Mouse (Mus musculus): ENCODE data around the gene Mbd5. TPM values are rescaled to one million over a fixed set of nuclear protein-coding genes. Genes with fewer than 3 reads are reported as not detected.

Gene Mbd5
- total and polyA plus RNA-seq, 3 experiments, result 4.4 to 8.7 TPM; not detected in 1

GRCm38 (mm10) chr2:49210408-49210807, 261.1 kb downstream of the Mbd5 start:
- no peaks in the 10 kb centered on the region for H3K79me2 ChIP-seq (ENCODE audit: control insufficient read depth, insufficient read depth, low read length, poor library complexity)
- no peak overlapping the region for H3K9ac ChIP-seq (ENCODE audit: control insufficient read depth, low read depth, low read length, poor library complexity, severe bottlenecking)
- no peak overlapping the region for H3K4me3 ChIP-seq (ENCODE audit: control insufficient read depth in 1 of 2, insufficient read depth in 1 of 2, low read depth in 2 of 2, low read length in 2 of 2)
- H3K27ac ChIP-seq (ENCODE audit: control insufficient read depth, low read depth, low read length), result no peak overlapping the region
- H3K4me1 ChIP-seq (ENCODE audit: control insufficient read depth in 1 of 2, insufficient read depth in 2 of 2, low read length in 2 of 2), result peaks cover 0 to under 1% of the 10 kb centered on the region in 2 experiments; a peak in 1 of 4 replicates
- peaks cover 0 to under 1% of the 10 kb centered on the region in 2 experiments; a peak in 1 of 4 replicates for H3K36me3 ChIP-seq (ENCODE audit: control insufficient read depth in 1 of 2, insufficient read depth in 2 of 2, low read length in 2 of 2)
- no peak for DNase-seq (ENCODE audit: low read depth, low spot score)
- no peaks in the 10 kb centered on the region for H3K27me3 ChIP-seq (ENCODE audit: control insufficient read depth in 1 of 2, insufficient read depth in 2 of 2, low read length in 2 of 2)
- H3K9me3 ChIP-seq (replicated peaks; ENCODE audit: insufficient read depth, low read length), result no peaks in the 10 kb centered on the region
- TF ChIP-seq ZKSCAN1 (IDR thresholded peaks at IDR 0.05; ENCODE audit: low read depth, low read length) (no peak), GATA1 (IDR thresholded peaks at IDR 0.05; ENCODE audit: low read depth, low read length) (no peak), ETS1 (IDR thresholded peaks at IDR 0.05; ENCODE audit: low read depth, low read length) (no peak), ZMIZ1 (IDR thresholded peaks at IDR 0.05; ENCODE audit: low read depth, low read length) (no peak), CTCF (IDR thresholded peaks at IDR 0.05 in 2 of 3, conservative IDR thresholded peaks at IDR 0.05 in 1 of 3; ENCODE audit: control insufficient read depth in 1 of 3, insufficient read depth in 1 of 3, low read depth in 2 of 3, low read length in 3 of 3, poor library complexity in 1 of 3, severe bottlenecking in 1 of 3) (no peak), SIN3A (IDR thresholded peaks at IDR 0.05; ENCODE audit: low read length) (no peak)

- no peaks in the 10 kb centered on the region for H3K9me3 ChIP-seq (replicated peaks; ENCODE audit: insufficient read depth, low read length)
- TF ChIP-seq ZC3H11A (IDR thresholded peaks at IDR 0.05; ENCODE audit: low read depth, low read length), result no peak
- TF ChIP-seq E2F4 (IDR thresholded peaks at IDR 0.05; ENCODE audit: borderline replicate concordance, low read depth, low read length), result no peak
- TF ChIP-seq ZNF384 (IDR thresholded peaks at IDR 0.05; ENCODE audit: low read depth, low read length), result no peak
- TF ChIP-seq ZKSCAN1 (IDR thresholded peaks at IDR 0.05; ENCODE audit: low read depth, low read length), result no peak
- TF ChIP-seq NRF1 (IDR thresholded peaks at IDR 0.05; ENCODE audit: insufficient read depth, low read depth, low read length, poor library complexity, severe bottlenecking), result no peak
- TF ChIP-seq POLR2AphosphoS2 (IDR thresholded peaks at IDR 0.05; ENCODE audit: low read length), result no peak
- TF ChIP-seq EP300 (IDR thresholded peaks at IDR 0.05; ENCODE audit: low read depth in 1 of 2, low read length in 2 of 2), result no peak
- TF ChIP-seq TBP (IDR thresholded peaks at IDR 0.05; ENCODE audit: low read depth, low read length), result no peak
- no peak for TF ChIP-seq USF1 (IDR thresholded peaks at IDR 0.05; ENCODE audit: low read depth, low read length)
- no peak for TF ChIP-seq RCOR1 (IDR thresholded peaks at IDR 0.05; ENCODE audit: low read depth, low read length)
- no peak for TF ChIP-seq ELF1 (IDR thresholded peaks at IDR 0.05; ENCODE audit: low read depth, low read length)
- no peak for TF ChIP-seq ETS1 (IDR thresholded peaks at IDR 0.05; ENCODE audit: low read depth, low read length)
- no peak for DNase-seq (ENCODE audit: low read depth, low spot score)
- no peak overlapping the region for H3K9ac ChIP-seq (ENCODE audit: control insufficient read depth, low read depth, low read length, poor library complexity, severe bottlenecking)
- no peak overlapping the region for H3K27ac ChIP-seq (ENCODE audit: control insufficient read depth, low read depth, low read length)
- no peaks in the 10 kb centered on the region for H3K4me1 ChIP-seq (ENCODE audit: control insufficient read depth in 1 of 2, insufficient read depth in 2 of 2, low read length in 2 of 2)
- no peak overlapping the region for H3K4me3 ChIP-seq (ENCODE audit: control insufficient read depth in 1 of 2, insufficient read depth in 1 of 2, low read depth in 2 of 2, low read length in 2 of 2)
- no peaks in the 10 kb centered on the region for H3K79me2 ChIP-seq (ENCODE audit: control insufficient read depth, insufficient read depth, low read length, poor library complexity)
- no peaks in the 10 kb centered on the region for H3K36me3 ChIP-seq (ENCODE audit: control insufficient read depth in 1 of 2, insufficient read depth in 2 of 2, low read length in 2 of 2)
- no peaks in the 10 kb centered on the region for H3K27me3 ChIP-seq (ENCODE audit: control insufficient read depth in 1 of 2, insufficient read depth in 2 of 2, low read length in 2 of 2)
Measured at GRCm38 (mm10) chr2:49229725-49230124, 280.4 kb downstream of the Mbd5 start.
